Mouse (Mus musculus) heart, postnatal 0 days (tissue): ENCODE measurements around the gene Add2.

Experiments
- CTCF ChIP-seq: IDR thresholded peaks from 2 replicates; pipeline ENCODE4 v1.5.1; 2016; ENCODE audit warnings: antibody characterized with exemption, control low read depth, low read depth
- EP300 ChIP-seq: IDR thresholded peaks from 2 replicates; pipeline ENCODE4 v1.6.1; 2016; ENCODE audit warnings: antibody characterized with exemption, low read depth

DNA sequence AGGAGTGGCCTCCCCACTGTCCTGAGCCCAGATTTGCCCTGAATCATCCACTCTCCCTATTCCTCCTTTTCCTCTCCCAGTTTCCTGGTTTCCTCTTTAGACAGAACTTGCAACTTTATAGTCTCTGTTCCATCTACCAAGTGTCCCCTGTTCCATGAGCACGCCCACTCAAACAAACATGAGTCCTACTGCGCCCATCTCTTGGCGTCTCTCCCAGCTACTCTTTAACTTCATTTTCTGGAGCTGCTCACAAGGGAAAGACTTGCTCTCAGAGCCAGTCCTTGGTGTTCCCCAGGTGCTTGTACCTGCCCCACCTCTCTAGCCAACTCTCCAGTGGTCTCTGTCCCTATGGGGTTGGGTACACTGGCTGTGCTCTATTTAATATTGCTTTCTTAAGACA lies 87.4 kb downstream of the Add2 start:
- TF ChIP-seq CTCF (no peak), EP300 (no peak)
